26 mouse cellular contexts compared by ENCODE assay signal in genomic region chrX:71559336-71559735, GRCm38 (mm10).
"Had no signal": no experiment of that assay in that cellular context is flagged by ENCODE, and none has a peak within 500 bp of the region (broad histone marks: within the 10 kb centered on the region; RNA-seq: fewer than 3 reads in every experiment).

No protein-coding gene starts in this region.

- H3K4me1 ChIP-seq: embryonic facial prominence, embryonic 12.5 days; embryonic facial prominence, embryonic 13.5 days; forebrain, embryonic 12.5 days; heart, embryonic 10.5 days had no signal

- H3K27ac ChIP-seq: embryonic facial prominence, embryonic 10.5 days; embryonic facial prominence, embryonic 12.5 days; embryonic facial prominence, embryonic 13.5 days; embryonic facial prominence, embryonic 15.5 days; forebrain, embryonic 10.5 days; forebrain, embryonic 12.5 days; forebrain, embryonic 13.5 days; forebrain, embryonic 15.5 days; gastrocnemius, adult 2 months; heart, adult 2 months; heart, embryonic 10.5 days had no signal

- H3K36me3 ChIP-seq: embryonic facial prominence, embryonic 15.5 days had no signal

- H3K27me3 ChIP-seq: embryonic facial prominence, embryonic 12.5 days; embryonic facial prominence, embryonic 13.5 days; embryonic facial prominence, embryonic 15.5 days; forebrain, embryonic 12.5 days; forebrain, embryonic 13.5 days; forebrain, embryonic 15.5 days had no signal

- H3K4me3 ChIP-seq: embryonic facial prominence, embryonic 10.5 days; embryonic facial prominence, embryonic 12.5 days; embryonic facial prominence, embryonic 13.5 days; embryonic facial prominence, embryonic 15.5 days; erythroblast, embryonic 14.5 days; forebrain, embryonic 10.5 days; forebrain, embryonic 12.5 days; forebrain, embryonic 13.5 days; forebrain, embryonic 15.5 days; gastrocnemius, adult 2 months; heart, adult 2 months; heart, embryonic 10.5 days had no signal

- ATAC-seq: forebrain, embryonic 13.5 days; forebrain, embryonic 14.5 days; forebrain, embryonic 15.5 days; forebrain, postnatal 0 days had no signal

- H3K9me3 ChIP-seq: embryonic facial prominence, embryonic 12.5 days; embryonic facial prominence, embryonic 13.5 days; embryonic facial prominence, embryonic 15.5 days; forebrain, embryonic 10.5 days; forebrain, embryonic 12.5 days; forebrain, embryonic 13.5 days; forebrain, embryonic 15.5 days had no signal

- H3K4me2 ChIP-seq: embryonic facial prominence, embryonic 12.5 days; embryonic facial prominence, embryonic 13.5 days; embryonic facial prominence, embryonic 15.5 days; forebrain, embryonic 12.5 days; forebrain, embryonic 15.5 days; heart, embryonic 11.5 days had no signal

- DNase-seq: cerebellum, postnatal 10 days; cerebellum, postnatal 14 days; cerebellum, postnatal 25 days; cerebellum, postnatal 36 days; embryo, embryonic 11 days; forebrain, postnatal 0 days; gastrocnemius, adult 2 months; gastrocnemius, postnatal 10 days; gastrocnemius, postnatal 14 days; gastrocnemius, postnatal 25 days; gastrocnemius, postnatal 36 days; heart, adult 11 months; heart, adult 18-20 months; heart, adult 2 months had no signal

- H3K9ac ChIP-seq: embryonic facial prominence, embryonic 12.5 days; embryonic facial prominence, embryonic 13.5 days; embryonic facial prominence, embryonic 15.5 days; forebrain, embryonic 12.5 days; forebrain, embryonic 13.5 days; forebrain, embryonic 15.5 days; forebrain, postnatal 0 days had no signal
